Mouse (Mus musculus): ENCODE measurements around the gene Tcf12. TPM values are rescaled to one million over a fixed set of nuclear protein-coding genes. Genes with fewer than 3 reads are reported as not detected.

Tcf12 gene
- polyA plus RNA-seq, 1 experiment from 2014 or later: 94.8 TPM

- Histone ChIP-seq H3K27ac (no peak overlapping the region), H3K4me1 (replicated peaks; ENCODE audit: control insufficient read depth, insufficient read depth, low read length) (no peaks in the 10 kb centered on the region), H3K4me2 (replicated peaks) (no peak overlapping the region), H3K27me3 (ENCODE audit: control insufficient read depth, insufficient read depth, low read length) (no peaks in the 10 kb centered on the region), H3K9ac (no peak overlapping the region), H3K36me3 (replicated peaks; ENCODE audit: control insufficient read depth, insufficient read depth) (no peaks in the 10 kb centered on the region), H3K4me3 (replicated peaks; ENCODE audit: low read length) (no peak overlapping the region), H3K9me3 (ENCODE audit: control insufficient read depth, low read length) (no peaks in the 10 kb centered on the region; the same call in 1 of the 2 replicates)
- WGBS: 74% methylated on average over 4 of the region's 4 CpGs
- ATAC-seq (ENCODE audit: low FRiP score) (no peak), DNase-seq (ENCODE audit: low spot score) (no peak)
These were observed 303.9 kb downstream of the Tcf12 start for GRCm38 (mm10) chr9:71807801-71808200.

GRCm38 (mm10) chr9:71806422-71806805 lies 305.3 kb downstream of the Tcf12 start:
- Histone ChIP-seq H3K9me3 (ENCODE audit: control insufficient read depth, low read length) (no peaks in the 10 kb centered on the region; the same call in 1 of the 2 replicates), H3K4me3 (replicated peaks; ENCODE audit: low read length) (no peak overlapping the region), H3K27me3 (ENCODE audit: control insufficient read depth, insufficient read depth, low read length) (no peaks in the 10 kb centered on the region), H3K36me3 (replicated peaks; ENCODE audit: control insufficient read depth, insufficient read depth) (no peaks in the 10 kb centered on the region), H3K9ac (no peak overlapping the region), H3K27ac (no peak overlapping the region), H3K4me1 (replicated peaks; ENCODE audit: control insufficient read depth, insufficient read depth, low read length) (no peaks in the 10 kb centered on the region), H3K4me2 (replicated peaks) (no peak overlapping the region)
- ATAC-seq (ENCODE audit: low FRiP score) (peak; percentile 66; the same call in 1 of the 2 replicates), DNase-seq (ENCODE audit: low spot score) (peak; percentile 82)
- 9% methylated on average over 2 of the region's 2 CpGs for WGBS

- ATAC-seq (ENCODE audit: low FRiP score): no peak
- no peak overlapping the region for H3K4me3 ChIP-seq (replicated peaks; ENCODE audit: low read length)
- no peaks in the 10 kb centered on the region for H3K27me3 ChIP-seq (ENCODE audit: control insufficient read depth, insufficient read depth, low read length)
- H3K9me3 ChIP-seq (ENCODE audit: control insufficient read depth, low read length): no peaks in the 10 kb centered on the region; the same call in 1 of the 2 replicates
- 72% methylated on average over 6 of the region's 6 CpGs for WGBS
- no peak for DNase-seq (ENCODE audit: low spot score)
- H3K27ac ChIP-seq: no peak overlapping the region
- H3K36me3 ChIP-seq (replicated peaks; ENCODE audit: control insufficient read depth, insufficient read depth): no peaks in the 10 kb centered on the region
- H3K4me2 ChIP-seq (replicated peaks): no peak overlapping the region
- H3K9ac ChIP-seq: no peak overlapping the region
- H3K4me1 ChIP-seq (replicated peaks; ENCODE audit: control insufficient read depth, insufficient read depth, low read length): no peaks in the 10 kb centered on the region
These were observed 305.8 kb downstream of the Tcf12 start for GRCm38 (mm10) chr9:71805646-71806421.

- H3K4me3 ChIP-seq (replicated peaks; ENCODE audit: low read length): no peak overlapping the region
- no peaks in the 10 kb centered on the region for H3K27me3 ChIP-seq (ENCODE audit: control insufficient read depth, insufficient read depth, low read length)
- 0 out of 2 replicates have a peak, but pooled peaks cover 1% of the 10 kb centered on the region for H3K4me1 ChIP-seq (replicated peaks; ENCODE audit: control insufficient read depth, insufficient read depth, low read length)
- no peaks in the 10 kb centered on the region for H3K36me3 ChIP-seq (replicated peaks; ENCODE audit: control insufficient read depth, insufficient read depth)
- DNase-seq (ENCODE audit: low spot score) (no peak), ATAC-seq (ENCODE audit: low FRiP score) (no peak)
- H3K27ac ChIP-seq: no peak overlapping the region
- WGBS: 56% methylated on average over 6 of the region's 6 CpGs
- H3K9me3 ChIP-seq (ENCODE audit: control insufficient read depth, low read length): no peaks in the 10 kb centered on the region
- H3K4me2 ChIP-seq (replicated peaks): no peak overlapping the region
- no peak overlapping the region for H3K9ac ChIP-seq
These were observed 307.6 kb downstream of the Tcf12 start for GRCm38 (mm10) chr9:71804116-71804515.

GRCm38 (mm10) chr9:71803281-71803680 lies 308.4 kb downstream of the Tcf12 start:
- no peaks in the 10 kb centered on the region for H3K27me3 ChIP-seq (ENCODE audit: control insufficient read depth, insufficient read depth, low read length)
- ATAC-seq (ENCODE audit: low FRiP score) (no peak), DNase-seq (ENCODE audit: low spot score) (no peak)
- no peak overlapping the region for H3K4me2 ChIP-seq (replicated peaks)
- 62% methylated on average over 7 of the region's 7 CpGs for WGBS
- no peak overlapping the region for H3K9ac ChIP-seq
- peaks cover 9% of the 10 kb centered on the region; the same call in 1 of the 2 replicates for H3K4me1 ChIP-seq (replicated peaks; ENCODE audit: control insufficient read depth, insufficient read depth, low read length)
- H3K9me3 ChIP-seq (ENCODE audit: control insufficient read depth, low read length): no peaks in the 10 kb centered on the region
- H3K27ac ChIP-seq: no peak overlapping the region
- H3K4me3 ChIP-seq (replicated peaks; ENCODE audit: low read length): no peak overlapping the region
- no peaks in the 10 kb centered on the region for H3K36me3 ChIP-seq (replicated peaks; ENCODE audit: control insufficient read depth, insufficient read depth)

GRCm38 (mm10) chr9:71799598-71799997 lies 312.1 kb downstream of the Tcf12 start:
- no peak for ATAC-seq (ENCODE audit: low FRiP score)
- H3K36me3 ChIP-seq (replicated peaks; ENCODE audit: control insufficient read depth, insufficient read depth): no peaks in the 10 kb centered on the region
- no peak overlapping the region for H3K4me3 ChIP-seq (replicated peaks; ENCODE audit: low read length)
- H3K9me3 ChIP-seq (ENCODE audit: control insufficient read depth, low read length): no peaks in the 10 kb centered on the region
- no peak overlapping the region for H3K4me2 ChIP-seq (replicated peaks)
- DNase-seq (ENCODE audit: low spot score): no peak
- no peaks in the 10 kb centered on the region for H3K27me3 ChIP-seq (ENCODE audit: control insufficient read depth, insufficient read depth, low read length)
- no peak overlapping the region for H3K27ac ChIP-seq
- no peak overlapping the region for H3K9ac ChIP-seq
- WGBS: 89% methylated on average over 5 of the region's 5 CpGs
- H3K4me1 ChIP-seq (replicated peaks; ENCODE audit: control insufficient read depth, insufficient read depth, low read length): peaks cover 9% of the 10 kb centered on the region; the same call in 1 of the 2 replicates

- H3K4me3 ChIP-seq (replicated peaks; ENCODE audit: low read length): no peak overlapping the region
- H3K4me2 ChIP-seq (replicated peaks): no peak overlapping the region
- H3K27ac ChIP-seq: no peak overlapping the region
- ATAC-seq (ENCODE audit: low FRiP score): no peak
- DNase-seq (ENCODE audit: low spot score): no peak
- peaks cover 9% of the 10 kb centered on the region; the same call in 1 of the 2 replicates for H3K4me1 ChIP-seq (replicated peaks; ENCODE audit: control insufficient read depth, insufficient read depth, low read length)
- H3K9me3 ChIP-seq (ENCODE audit: control insufficient read depth, low read length): no peaks in the 10 kb centered on the region
- no peak overlapping the region for H3K9ac ChIP-seq
- 53% methylated on average over 5 of the region's 5 CpGs for WGBS
- no peaks in the 10 kb centered on the region for H3K27me3 ChIP-seq (ENCODE audit: control insufficient read depth, insufficient read depth, low read length)
- no peaks in the 10 kb centered on the region for H3K36me3 ChIP-seq (replicated peaks; ENCODE audit: control insufficient read depth, insufficient read depth)
These were observed 313.5 kb downstream of the Tcf12 start for GRCm38 (mm10) chr9:71798176-71798575.

Small RNA genes within 50 kb of the gene (microRNA-seq; reads per million reads assigned to microRNA genes)
- not detected for gene Gm27450

Other genes starting within 250 kb of the Tcf12 start
- 40.7 and 44.8 TPM in 2 replicates for gene Zfp280d, start 163.0 kb upstream of the Tcf12 start, polyA plus RNA-seq (2014; fragmentation: Nextera tagmentation; extraction: Ambion mirVana)